Mouse (Mus musculus): ENCODE data around the gene Gm6268. TPM values are rescaled to one million over a fixed set of nuclear protein-coding genes. Genes with fewer than 3 reads are reported as not detected.

The Gm6268 gene
- not detected in 2 replicates for polyA plus RNA-seq (2015; fragmentation: Nextera tagmentation; extraction: Ambion mirVana)

- Histone ChIP-seq H3K27ac (no peak within 1 kb of the TSS), H3K36me3 (replicated peaks) (no peaks in the 10 kb centered on the region), H3K9ac (no peak within 1 kb of the TSS), H3K4me1 (no peaks in the 10 kb centered on the region), H3K4me2 (no peak within 1 kb of the TSS), H3K27me3 (replicated peaks) (no peaks in the 10 kb centered on the region), H3K9me3 (no peaks in the 10 kb centered on the region), H3K4me3 (no peak within 1 kb of the TSS)
- ATAC-seq (replicated peaks), result no peak
- WGBS, result 94% methylated on average over 13 of the region's 13 CpGs
Observed at GRCm38 (mm10) chrX:36400980-36401379, at the start of gene Gm6268. Gene Gm6268, plus strand, starts transcription at chrX:36401280.

- 52% methylated on average over 3 of the region's 3 CpGs for WGBS
Observed at GRCm38 (mm10) chrX:36352446-36352845, 48.6 kb upstream of the Gm6268 start.

DNA sequence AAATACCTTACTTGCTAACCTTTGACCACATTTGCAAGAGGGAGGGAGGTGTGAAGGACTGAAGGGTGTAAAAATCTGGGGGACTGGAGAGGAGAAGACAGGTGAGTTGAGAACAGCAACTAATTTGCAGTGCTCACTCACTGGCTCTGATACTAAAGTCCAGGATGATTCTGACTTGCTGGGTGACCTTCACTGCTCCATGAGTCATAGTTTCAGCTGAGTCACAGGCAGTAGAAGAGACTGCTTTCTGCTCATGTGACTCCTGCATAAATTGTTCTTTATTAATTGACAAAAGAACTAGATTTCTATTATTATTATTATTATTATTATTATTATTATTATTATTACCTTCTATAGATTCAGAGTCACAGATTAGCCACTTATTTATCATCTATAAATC lies 15.7 kb upstream of the Gm6268 start:
- no peak for ATAC-seq (replicated peaks)
- no peak overlapping the region for H3K4me3 ChIP-seq
- H3K9ac ChIP-seq, result no peak overlapping the region
- no peaks in the 10 kb centered on the region for H3K9me3 ChIP-seq
- no peaks in the 10 kb centered on the region for H3K4me1 ChIP-seq
- H3K4me2 ChIP-seq, result no peak overlapping the region
- H3K27me3 ChIP-seq (replicated peaks), result no peaks in the 10 kb centered on the region
- no peak overlapping the region for H3K27ac ChIP-seq
- H3K36me3 ChIP-seq (replicated peaks), result no peaks in the 10 kb centered on the region

More at GRCm38 (mm10) chrX:36352446-36352845, 48.6 kb upstream of the Gm6268 start:
- ATAC-seq (replicated peaks), result no peak
- Histone ChIP-seq H3K4me1 (no peaks in the 10 kb centered on the region), H3K9me3 (no peaks in the 10 kb centered on the region), H3K4me2 (no peak overlapping the region), H3K27ac (no peak overlapping the region), H3K9ac (no peak overlapping the region), H3K27me3 (replicated peaks) (no peaks in the 10 kb centered on the region), H3K36me3 (replicated peaks) (no peaks in the 10 kb centered on the region), H3K4me3 (no peak overlapping the region)

DNA sequence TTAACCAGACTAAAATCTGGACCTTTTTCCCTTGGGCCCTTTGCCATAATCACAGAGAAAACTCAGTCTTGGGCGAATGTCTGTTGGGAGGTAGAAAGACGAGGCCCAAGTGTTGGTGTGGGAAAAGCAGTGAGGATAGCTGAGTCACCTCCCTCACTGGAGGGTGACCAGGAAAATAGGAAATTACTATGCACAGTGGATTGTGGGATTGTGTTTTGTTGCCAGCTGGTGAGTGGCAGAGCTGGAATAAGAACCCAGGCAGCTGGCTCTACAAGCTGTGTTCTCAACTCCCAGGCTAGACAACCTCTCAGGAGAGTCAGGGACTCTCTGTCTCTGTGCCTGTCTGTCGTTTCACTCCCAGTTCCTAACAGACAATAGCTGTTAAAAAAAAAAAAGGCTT lies 11.1 kb upstream of the Gm6268 start:
- ATAC-seq (replicated peaks), result no peak
- 37% methylated on average over 3 of the region's 3 CpGs for WGBS
- no peak overlapping the region for H3K9ac ChIP-seq

GRCm38 (mm10) chrX:36390503-36390902 lies 10.6 kb upstream of the Gm6268 start:
- H3K4me3 ChIP-seq, result no peak overlapping the region
- no peaks in the 10 kb centered on the region for H3K36me3 ChIP-seq (replicated peaks)
- H3K9me3 ChIP-seq, result no peaks in the 10 kb centered on the region
- ATAC-seq (replicated peaks), result no peak
- no peaks in the 10 kb centered on the region for H3K27me3 ChIP-seq (replicated peaks)
- H3K27ac ChIP-seq, result no peak overlapping the region
- WGBS, result 69% methylated on average over 2 of the region's 2 CpGs
- no peak overlapping the region for H3K4me2 ChIP-seq
- H3K4me1 ChIP-seq, result no peaks in the 10 kb centered on the region
- H3K9ac ChIP-seq, result no peak overlapping the region

More for the DNA sequence above, 11.1 kb upstream of the Gm6268 start:
- Histone ChIP-seq H3K4me2 (no peak overlapping the region), H3K27me3 (replicated peaks) (no peaks in the 10 kb centered on the region), H3K4me3 (no peak overlapping the region), H3K27ac (no peak overlapping the region), H3K4me1 (no peaks in the 10 kb centered on the region), H3K9me3 (no peaks in the 10 kb centered on the region), H3K36me3 (replicated peaks) (no peaks in the 10 kb centered on the region)

DNA sequence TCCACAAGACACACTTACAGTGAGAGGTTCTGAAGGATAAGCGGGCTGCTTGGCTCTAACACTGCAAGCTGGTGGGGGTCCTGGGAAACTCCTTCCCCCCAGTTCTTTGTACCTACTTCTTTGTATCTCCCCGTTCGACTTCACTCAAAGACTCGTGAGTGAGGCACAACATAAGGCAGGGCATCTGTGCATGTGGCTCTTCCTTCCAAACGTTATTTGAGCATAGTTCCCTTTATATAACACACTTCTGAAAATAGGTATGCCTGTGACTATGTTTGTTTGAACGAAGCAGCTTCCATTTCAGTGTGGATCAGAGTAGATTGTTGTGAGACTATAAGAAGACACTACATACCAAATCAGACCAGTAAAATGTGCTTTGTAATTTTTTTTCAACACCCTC lies 8.4 kb upstream of the Gm6268 start:
- no peaks in the 10 kb centered on the region for H3K9me3 ChIP-seq
- ATAC-seq (replicated peaks), result no peak
- H3K4me2 ChIP-seq, result no peak overlapping the region
- no peak overlapping the region for H3K9ac ChIP-seq
- H3K27me3 ChIP-seq (replicated peaks), result no peaks in the 10 kb centered on the region
- no peaks in the 10 kb centered on the region for H3K4me1 ChIP-seq
- no peak overlapping the region for H3K27ac ChIP-seq
- H3K36me3 ChIP-seq (replicated peaks), result no peaks in the 10 kb centered on the region
- 70% methylated on average over 6 of the region's 6 CpGs for WGBS
- H3K4me3 ChIP-seq, result no peak overlapping the region

DNA sequence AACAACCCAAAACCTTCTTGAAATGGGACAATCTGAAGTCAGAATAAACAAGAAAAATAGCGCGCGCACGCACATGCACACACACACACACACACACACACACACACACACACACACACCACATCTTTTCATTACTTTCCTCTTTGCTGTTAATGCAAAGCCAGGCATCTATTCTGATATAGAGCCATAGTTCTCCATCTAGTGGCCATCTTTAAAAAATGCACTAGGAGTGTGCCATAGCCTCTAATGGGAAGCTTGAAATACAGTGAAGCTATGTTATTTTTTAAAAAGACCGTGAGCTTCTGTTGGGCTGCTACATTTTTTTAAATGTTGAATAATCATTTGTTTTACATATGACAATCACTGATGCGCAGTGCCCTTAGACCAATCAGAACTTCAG lies 7.8 kb upstream of the Gm6268 start:
- Histone ChIP-seq H3K4me2 (no peak overlapping the region), H3K27ac (no peak overlapping the region), H3K36me3 (replicated peaks) (no peaks in the 10 kb centered on the region), H3K4me3 (no peak overlapping the region), H3K9ac (no peak overlapping the region), H3K9me3 (no peaks in the 10 kb centered on the region), H3K4me1 (no peaks in the 10 kb centered on the region), H3K27me3 (replicated peaks) (no peaks in the 10 kb centered on the region)
- 48% methylated on average over 6 of the region's 6 CpGs for WGBS
- ATAC-seq (replicated peaks), result peak; percentile 81

GRCm38 (mm10) chrX:36402316-36402715 lies 1.2 kb downstream of the Gm6268 start:
- no peak for ATAC-seq (replicated peaks)
- Histone ChIP-seq H3K36me3 (replicated peaks) (no peaks in the 10 kb centered on the region), H3K9me3 (no peaks in the 10 kb centered on the region), H3K9ac (no peak overlapping the region), H3K27me3 (replicated peaks) (no peaks in the 10 kb centered on the region), H3K27ac (no peak overlapping the region), H3K4me3 (no peak overlapping the region), H3K4me1 (no peaks in the 10 kb centered on the region), H3K4me2 (no peak overlapping the region)
- WGBS, result 70% methylated on average over 6 of the region's 6 CpGs

GRCm38 (mm10) chrX:36419153-36419552 lies 18.1 kb downstream of the Gm6268 start:
- H3K27ac ChIP-seq, result no peak overlapping the region
- no peak for ATAC-seq (replicated peaks)
- WGBS, result 77% methylated on average over 3 of the region's 3 CpGs
- H3K4me2 ChIP-seq, result no peak overlapping the region
- no peaks in the 10 kb centered on the region for H3K9me3 ChIP-seq
- H3K4me3 ChIP-seq, result no peak overlapping the region
- H3K27me3 ChIP-seq (replicated peaks), result no peaks in the 10 kb centered on the region
- no peaks in the 10 kb centered on the region for H3K4me1 ChIP-seq
- no peaks in the 10 kb centered on the region for H3K36me3 ChIP-seq (replicated peaks)
- H3K9ac ChIP-seq, result no peak overlapping the region

- Histone ChIP-seq H3K9me3 (no peaks in the 10 kb centered on the region), H3K4me2 (no peak overlapping the region), H3K27me3 (replicated peaks) (no peaks in the 10 kb centered on the region), H3K4me3 (no peak overlapping the region), H3K27ac (no peak overlapping the region), H3K4me1 (no peaks in the 10 kb centered on the region), H3K36me3 (replicated peaks) (no peaks in the 10 kb centered on the region), H3K9ac (no peak overlapping the region)
- no peak for ATAC-seq (replicated peaks)
- 46% methylated on average over 6 of the region's 6 CpGs for WGBS
Observed at GRCm38 (mm10) chrX:36434993-36435392, 33.9 kb downstream of the Gm6268 start.

GRCm38 (mm10) chrX:36437932-36438331 lies 36.9 kb downstream of the Gm6268 start:
- Histone ChIP-seq H3K27me3 (replicated peaks) (no peaks in the 10 kb centered on the region), H3K9ac (no peak overlapping the region), H3K27ac (no peak overlapping the region), H3K4me2 (no peak overlapping the region), H3K9me3 (no peaks in the 10 kb centered on the region), H3K4me3 (no peak overlapping the region), H3K36me3 (replicated peaks) (no peaks in the 10 kb centered on the region), H3K4me1 (no peaks in the 10 kb centered on the region)
- 92% methylated on average over 1 of the region's 1 CpGs for WGBS
- ATAC-seq (replicated peaks), result no peak
